Mouse (Mus musculus) embryonic facial prominence, embryonic 10.5 days (tissue): ENCODE data around the gene Pbp2. TPM values are rescaled to one million over a fixed set of nuclear protein-coding genes. Genes with fewer than 3 reads are reported as not detected.

Source experiments
- DNase-seq: peaks from one replicate; pipeline ENCODE4 v3.0.0-alpha.2; 2017; ENCODE audit warnings: low spot score
- H3K27ac ChIP-seq: fragments of 300-500 bp; sonication (generic); replicated peaks from 2 replicates; pipeline ENCODE4 v1.5.1; 2016; ENCODE audit warnings: mild to moderate bottlenecking
- H3K27me3 ChIP-seq: fragments of 300-500 bp; sonication (generic); replicated peaks from 2 replicates; pipeline ENCODE4 v1.6.1; 2016; ENCODE audit warnings: low read depth, mild to moderate bottlenecking; ENCODE audit not compliant: poor library complexity, severe bottlenecking
- H3K36me3 ChIP-seq: fragments of 300-500 bp; sonication (generic); replicated peaks from 2 replicates; pipeline ENCODE4 v1.6.1; 2016; ENCODE audit warnings: mild to moderate bottlenecking, moderate library complexity
- H3K4me1 ChIP-seq: fragments of 300-500 bp; sonication (generic); 2 replicates; pipeline ENCODE4 v1.6.1; 2016
- H3K4me3 ChIP-seq: fragments of 300-500 bp; sonication (generic); 2 replicates; pipeline ENCODE4 v1.5.1; 2016; ENCODE audit warnings: mild to moderate bottlenecking, moderate library complexity
- H3K9me3 ChIP-seq: fragments of 300-500 bp; sonication (generic); 2 replicates; pipeline ENCODE4 v1.6.1; 2016; ENCODE audit warnings: mild to moderate bottlenecking
- WGBS: fragments of 180-500 bp; shearing (Covaris S2); methylation state at CpG from one replicate; pipeline ENCODE4 v1.1.7; 2016; 5-methylcytosine and 5-hydroxymethylcytosine counted together
- polyA plus RNA-seq: library from polyadenylated mRNA; unstranded; fragments of >200 nt; fragmentation: Nextera tagmentation; extraction: Ambion mirVana; gene quantifications from 2 replicates; pipeline ENCODE4 v1.2.1, GENCODE M21; 2016

Gene Pbp2
- polyA plus RNA-seq, 1 experiment from 2014 or later, result not detected

GRCm38 (mm10) chr6:135267221-135267620 lies 43.0 kb downstream of the Pbp2 start:
- H3K4me3 ChIP-seq, result no peak overlapping the region
- no peak overlapping the region for H3K27ac ChIP-seq
- H3K9me3 ChIP-seq, result peaks cover 5% of the 10 kb centered on the region; the same call in 1 of the 2 replicates
- no peaks in the 10 kb centered on the region for H3K36me3 ChIP-seq
- DNase-seq, result no peak
- 80% methylated on average over 3 of the region's 3 CpGs for WGBS
- H3K4me1 ChIP-seq, result peaks cover 30% of the 10 kb centered on the region
- H3K27me3 ChIP-seq, result no peaks in the 10 kb centered on the region

GRCm38 (mm10) chr6:135266056-135266455 lies 44.1 kb downstream of the Pbp2 start:
- WGBS, result 94% methylated on average over 1 of the region's 1 CpGs
- no peak for DNase-seq

GRCm38 (mm10) chr6:135264136-135264535 lies 46.1 kb downstream of the Pbp2 start:
- 94% methylated on average over 6 of the region's 6 CpGs for WGBS
- H3K4me1 ChIP-seq, result peaks cover 8% of the 10 kb centered on the region; the same call in 1 of the 2 replicates
- no peaks in the 10 kb centered on the region for H3K27me3 ChIP-seq
- H3K27ac ChIP-seq, result no peak overlapping the region
- no peak for DNase-seq
- no peaks in the 10 kb centered on the region for H3K36me3 ChIP-seq
- peaks cover 5% of the 10 kb centered on the region; the same call in 1 of the 2 replicates for H3K9me3 ChIP-seq
- no peak overlapping the region for H3K4me3 ChIP-seq

More at GRCm38 (mm10) chr6:135266056-135266455, 44.1 kb downstream of the Pbp2 start:
- Histone ChIP-seq H3K4me1 (peaks cover 20% of the 10 kb centered on the region), H3K27ac (no peak overlapping the region), H3K4me3 (no peak overlapping the region), H3K27me3 (no peaks in the 10 kb centered on the region), H3K36me3 (no peaks in the 10 kb centered on the region), H3K9me3 (peaks cover 5% of the 10 kb centered on the region; the same call in 1 of the 2 replicates)

- Histone ChIP-seq H3K4me3 (no peak overlapping the region), H3K36me3 (no peaks in the 10 kb centered on the region), H3K27ac (no peak overlapping the region), H3K27me3 (no peaks in the 10 kb centered on the region), H3K9me3 (peaks cover 5% of the 10 kb centered on the region; the same call in 1 of the 2 replicates), H3K4me1 (no peaks in the 10 kb centered on the region)
- DNase-seq, result no peak
- 73% methylated on average over 2 of the region's 2 CpGs for WGBS
These were observed 47.6 kb downstream of the Pbp2 start for GRCm38 (mm10) chr6:135262565-135262964.

GRCm38 (mm10) chr6:135261124-135261523 lies 49.1 kb downstream of the Pbp2 start:
- Histone ChIP-seq H3K4me3 (no peak overlapping the region), H3K27ac (no peak overlapping the region), H3K9me3 (peaks cover 5% of the 10 kb centered on the region; the same call in 1 of the 2 replicates), H3K36me3 (no peaks in the 10 kb centered on the region), H3K27me3 (no peaks in the 10 kb centered on the region), H3K4me1 (no peaks in the 10 kb centered on the region)
- DNase-seq, result no peak
- WGBS, result 92% methylated on average over 9 of the region's 9 CpGs

GRCm38 (mm10) chr6:135260435-135260834 lies 49.8 kb downstream of the Pbp2 start:
- no peak for DNase-seq
- no peak overlapping the region for H3K4me3 ChIP-seq
- WGBS, result 91% methylated on average over 6 of the region's 6 CpGs
- no peaks in the 10 kb centered on the region for H3K36me3 ChIP-seq
- peaks cover 5% of the 10 kb centered on the region; the same call in 1 of the 2 replicates for H3K9me3 ChIP-seq
- no peaks in the 10 kb centered on the region for H3K27me3 ChIP-seq
- H3K27ac ChIP-seq, result no peak overlapping the region
- no peaks in the 10 kb centered on the region for H3K4me1 ChIP-seq

Other genes starting within 250 kb of the Pbp2 start
- 2.5 and 2.8 TPM in 2 replicates for gene Gprc5a, start 244.8 kb downstream of the Pbp2 start, polyA plus RNA-seq
- not detected in 2 replicates for gene Gprc5d, start 192.1 kb downstream of the Pbp2 start, polyA plus RNA-seq
- 18.4 and 20.1 TPM in 2 replicates for gene Fam234b, start 112.4 kb downstream of the Pbp2 start, polyA plus RNA-seq
- gene Hebp1, start 112.4 kb downstream of the Pbp2 start, polyA plus RNA-seq, result 4.1 and 5.2 TPM in 2 replicates
- 0.29 and 0.55 TPM in 2 replicates for gene Gsg1, start 56.1 kb downstream of the Pbp2 start, polyA plus RNA-seq
- 4.3 and 7.7 TPM in 2 replicates for gene Emp1, start 52.1 kb upstream of the Pbp2 start, polyA plus RNA-seq